Mouse (Mus musculus): ENCODE results near the gene Cul9. TPM values are rescaled to one million over a fixed set of nuclear protein-coding genes. Genes with fewer than 3 reads are reported as not detected.

Cul9 gene
- polyA plus RNA-seq, 1 experiment from 2014 or later: 1.3 TPM

DNA sequence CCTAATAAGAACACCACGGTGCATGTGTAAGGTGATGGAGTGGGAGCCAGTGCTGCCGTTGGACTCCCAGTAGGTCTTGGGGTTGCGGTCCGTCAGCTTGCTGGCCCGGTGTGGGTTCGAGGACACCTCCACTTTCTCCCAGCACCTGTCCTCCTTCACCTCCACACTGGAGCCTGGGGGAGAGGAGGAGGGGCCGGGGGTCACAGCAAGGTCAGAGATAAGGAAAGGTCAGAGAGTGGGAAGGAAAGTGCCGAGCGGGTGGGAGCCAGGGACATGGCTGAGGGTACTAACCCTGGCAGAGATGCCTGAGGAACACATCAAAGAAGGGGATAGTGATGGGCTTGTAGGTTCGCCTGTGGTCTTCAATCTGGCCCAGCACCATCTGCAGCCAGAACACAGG is 21.1 kb downstream of the Cul9 start:
- Histone ChIP-seq H3K4me2 (replicated peaks; ENCODE audit: low read depth) (no peak overlapping the region), H3K27me3 (replicated peaks; ENCODE audit: control insufficient read depth, insufficient read depth, low read length) (0 out of 2 replicates have a peak, but pooled peaks cover 6% of the 10 kb centered on the region), H3K9ac (ENCODE audit: low read depth, low read length) (no peak overlapping the region), H3K9me3 (ENCODE audit: control insufficient read depth) (no peaks in the 10 kb centered on the region), H3K36me3 (ENCODE audit: control insufficient read depth, insufficient read depth) (peaks cover 6% of the 10 kb centered on the region; the same call in 1 of the 2 replicates), H3K4me3 (ENCODE audit: low read depth, low read length) (no peak overlapping the region), H3K27ac (ENCODE audit: low read depth, low read length) (no peak overlapping the region), H3K4me1 (replicated peaks; ENCODE audit: control insufficient read depth, insufficient read depth, low read length) (no peaks in the 10 kb centered on the region)
- ATAC-seq: no peak
- WGBS: 71% methylated on average over 10 of the region's 10 CpGs
- no peak for TF ChIP-seq CTCF (IDR thresholded peaks at IDR 0.05; ENCODE audit: low read depth)

DNA sequence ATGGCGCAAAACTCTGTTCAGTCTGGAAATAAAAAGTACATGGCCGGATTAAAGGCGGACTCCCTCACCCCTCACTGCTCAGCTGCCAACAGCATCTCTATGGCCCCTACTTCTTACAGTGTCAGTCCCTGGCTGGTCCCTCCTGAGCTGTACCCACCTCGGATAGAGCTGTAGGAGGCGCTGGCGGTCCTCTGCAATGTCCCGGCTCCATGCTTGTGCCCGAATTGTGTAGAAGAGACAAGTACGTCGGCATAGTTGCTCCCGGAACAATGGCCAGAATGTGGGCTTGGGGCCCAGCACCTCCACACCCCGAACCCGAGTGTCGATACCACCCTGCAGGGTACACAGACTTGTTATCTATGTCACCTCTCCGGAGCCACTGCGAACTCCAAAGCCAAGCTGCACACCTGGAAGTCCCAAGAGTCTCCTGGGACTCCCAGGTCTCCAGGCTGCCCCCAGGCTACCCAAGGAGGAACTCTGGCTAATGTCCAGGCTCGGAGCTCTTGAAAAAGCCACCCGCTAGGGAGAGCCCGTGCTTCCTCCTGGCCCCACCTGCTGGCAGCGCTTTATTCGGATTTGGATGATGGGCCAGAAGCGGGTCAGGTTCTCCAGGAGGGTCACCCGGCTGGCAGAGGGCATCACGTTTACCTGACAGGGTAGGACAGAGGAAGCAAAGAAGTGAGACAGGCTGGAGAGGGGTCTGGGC is 24.1 kb downstream of the Cul9 start:
- no peaks in the 10 kb centered on the region for H3K4me1 ChIP-seq (replicated peaks; ENCODE audit: control insufficient read depth, insufficient read depth, low read length)
- H3K4me2 ChIP-seq (replicated peaks; ENCODE audit: low read depth): no peak overlapping the region
- H3K36me3 ChIP-seq (ENCODE audit: control insufficient read depth, insufficient read depth): peaks cover 6% of the 10 kb centered on the region; the same call in 1 of the 2 replicates
- no peaks in the 10 kb centered on the region for H3K9me3 ChIP-seq (ENCODE audit: control insufficient read depth)
- no peak overlapping the region for H3K4me3 ChIP-seq (ENCODE audit: low read depth, low read length)
- ATAC-seq: no peak
- H3K27ac ChIP-seq (ENCODE audit: low read depth, low read length): no peak overlapping the region
- H3K9ac ChIP-seq (ENCODE audit: low read depth, low read length): no peak overlapping the region
- WGBS: 42% methylated on average over 24 of the region's 24 CpGs
- TF ChIP-seq CTCF (IDR thresholded peaks at IDR 0.05; ENCODE audit: low read depth): peak; percentile 52
- 0 out of 2 replicates have a peak, but pooled peaks cover 6% of the 10 kb centered on the region for H3K27me3 ChIP-seq (replicated peaks; ENCODE audit: control insufficient read depth, insufficient read depth, low read length)

DNA sequence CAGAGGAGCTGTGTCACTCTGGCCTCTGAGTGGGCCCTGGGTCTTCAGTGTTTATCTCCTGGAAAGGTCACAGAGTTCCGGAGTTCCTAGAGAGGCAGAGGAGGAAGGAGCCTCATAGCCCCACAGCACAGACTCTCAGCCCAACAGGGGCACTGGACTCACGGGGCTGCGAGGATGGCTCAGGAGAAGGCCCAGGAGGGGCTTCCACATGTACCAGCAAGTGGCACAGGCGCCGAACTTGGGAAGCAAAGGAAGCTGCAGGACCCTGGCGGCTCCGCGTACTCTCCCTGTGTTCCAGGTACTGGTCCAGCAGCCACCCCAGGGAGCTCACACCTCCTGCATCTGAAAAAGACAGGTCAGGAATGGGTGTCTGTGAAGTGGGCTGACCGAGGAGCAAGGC is 25.0 kb downstream of the Cul9 start:
- no peak for ATAC-seq
- TF ChIP-seq CTCF (IDR thresholded peaks at IDR 0.05; ENCODE audit: low read depth): no peak
- Histone ChIP-seq H3K4me1 (replicated peaks; ENCODE audit: control insufficient read depth, insufficient read depth, low read length) (no peaks in the 10 kb centered on the region), H3K4me2 (replicated peaks; ENCODE audit: low read depth) (peak overlapping the region; percentile 40; the same call in 1 of the 2 replicates), H3K9me3 (ENCODE audit: control insufficient read depth) (no peaks in the 10 kb centered on the region), H3K4me3 (ENCODE audit: low read depth, low read length) (no peak overlapping the region), H3K9ac (ENCODE audit: low read depth, low read length) (0 out of 2 replicates have a peak overlapping the region, but pooled peaks have one; percentile 23), H3K36me3 (ENCODE audit: control insufficient read depth, insufficient read depth) (peaks cover 3% of the 10 kb centered on the region; the same call in 1 of the 2 replicates), H3K27me3 (replicated peaks; ENCODE audit: control insufficient read depth, insufficient read depth, low read length) (0 out of 2 replicates have a peak, but pooled peaks cover 6% of the 10 kb centered on the region), H3K27ac (ENCODE audit: low read depth, low read length) (no peak overlapping the region)
- 80% methylated on average over 9 of the region's 9 CpGs for WGBS

DNA sequence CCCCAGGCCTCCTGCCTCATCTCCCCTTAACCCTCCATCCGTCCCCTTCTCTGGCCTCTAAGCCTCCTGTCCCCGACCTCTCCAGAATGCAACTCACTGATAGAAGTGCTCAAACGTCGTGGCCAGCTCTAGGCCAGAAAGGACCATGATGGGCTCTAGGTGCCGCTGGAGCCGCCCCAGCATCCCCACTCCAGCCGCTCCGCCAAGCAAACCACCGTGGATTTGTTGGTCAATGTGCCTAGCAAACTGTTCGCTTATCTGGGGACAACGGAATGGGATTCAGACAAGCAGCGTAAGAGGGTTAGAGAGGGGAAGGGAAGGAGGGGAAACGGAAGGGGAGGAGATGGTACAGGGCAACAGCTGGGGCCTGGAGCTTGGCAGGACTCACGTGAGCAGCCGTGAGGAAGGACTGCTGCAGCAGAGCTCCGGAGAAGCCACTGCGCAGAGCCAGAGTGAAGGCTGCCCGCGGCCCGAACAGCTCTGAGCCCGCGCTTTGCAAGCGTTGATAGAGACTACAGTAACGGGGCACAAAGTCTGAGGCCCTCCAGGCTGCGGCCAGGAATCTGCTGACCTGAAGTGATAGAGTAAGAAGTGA is 25.7 kb downstream of the Cul9 start:
- 39% methylated on average over 25 of the region's 25 CpGs for WGBS
- Histone ChIP-seq H3K36me3 (ENCODE audit: control insufficient read depth, insufficient read depth) (no peaks in the 10 kb centered on the region), H3K27me3 (replicated peaks; ENCODE audit: control insufficient read depth, insufficient read depth, low read length) (0 out of 2 replicates have a peak, but pooled peaks cover 6% of the 10 kb centered on the region), H3K9me3 (ENCODE audit: control insufficient read depth) (no peaks in the 10 kb centered on the region), H3K9ac (ENCODE audit: low read depth, low read length) (0 out of 2 replicates have a peak overlapping the region, but pooled peaks have one; percentile 23), H3K4me2 (replicated peaks; ENCODE audit: low read depth) (peak overlapping the region; percentile 40), H3K4me1 (replicated peaks; ENCODE audit: control insufficient read depth, insufficient read depth, low read length) (no peaks in the 10 kb centered on the region), H3K27ac (ENCODE audit: low read depth, low read length) (no peak overlapping the region), H3K4me3 (ENCODE audit: low read depth, low read length) (no peak overlapping the region)
- no peak for TF ChIP-seq CTCF (IDR thresholded peaks at IDR 0.05; ENCODE audit: low read depth)
- no peak for ATAC-seq

DNA sequence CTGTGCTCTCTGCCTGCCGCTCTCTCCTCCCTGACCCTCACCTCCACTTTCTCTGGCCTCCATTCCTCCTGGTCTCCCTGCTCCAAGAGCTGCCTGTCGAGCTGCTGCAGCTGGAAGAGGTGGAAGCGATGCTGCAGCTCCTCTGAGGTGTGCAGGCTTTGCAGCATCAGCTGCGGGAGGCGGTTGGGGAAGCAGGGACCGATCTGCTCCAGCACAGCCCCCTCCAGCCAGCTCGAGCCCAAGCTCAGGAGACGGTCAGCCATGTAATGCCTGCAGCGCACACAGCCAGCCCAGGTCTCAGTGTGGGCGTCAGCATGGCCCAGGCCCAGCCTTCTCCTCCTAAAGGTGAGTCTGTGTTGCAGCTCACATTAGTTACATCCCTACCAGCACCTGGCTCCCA is 26.2 kb downstream of the Cul9 start:
- Histone ChIP-seq H3K9me3 (ENCODE audit: control insufficient read depth) (no peaks in the 10 kb centered on the region), H3K4me2 (replicated peaks; ENCODE audit: low read depth) (no peak overlapping the region; the same call in 1 of the 2 replicates), H3K4me1 (replicated peaks; ENCODE audit: control insufficient read depth, insufficient read depth, low read length) (no peaks in the 10 kb centered on the region), H3K27ac (ENCODE audit: low read depth, low read length) (no peak overlapping the region), H3K27me3 (replicated peaks; ENCODE audit: control insufficient read depth, insufficient read depth, low read length) (0 out of 2 replicates have a peak, but pooled peaks cover 6% of the 10 kb centered on the region), H3K9ac (ENCODE audit: low read depth, low read length) (no peak overlapping the region), H3K36me3 (ENCODE audit: control insufficient read depth, insufficient read depth) (no peaks in the 10 kb centered on the region), H3K4me3 (ENCODE audit: low read depth, low read length) (no peak overlapping the region)
- TF ChIP-seq CTCF (IDR thresholded peaks at IDR 0.05; ENCODE audit: low read depth): no peak
- no peak for ATAC-seq
- WGBS: 55% methylated on average over 10 of the region's 10 CpGs

DNA sequence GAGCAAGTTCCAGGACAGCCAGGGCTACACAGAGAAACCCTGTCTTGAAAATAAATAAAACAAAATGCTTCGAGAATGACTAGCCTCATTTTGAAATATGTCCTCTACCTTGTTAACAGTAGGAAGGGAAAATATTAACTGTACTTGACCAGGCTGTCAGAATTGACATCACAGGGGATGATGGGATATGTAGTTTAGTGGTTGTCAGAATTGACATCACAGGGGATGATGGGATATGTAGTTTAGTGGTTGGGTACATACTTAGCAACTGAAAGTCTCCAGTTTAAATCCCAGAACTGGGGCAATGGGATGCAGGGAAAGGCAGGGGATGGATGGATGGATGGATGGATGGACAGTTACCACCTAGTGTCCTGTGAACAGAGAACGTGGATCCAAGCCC is 32.9 kb downstream of the Cul9 start:
- Histone ChIP-seq H3K4me3 (ENCODE audit: low read depth, low read length) (no peak overlapping the region), H3K4me2 (replicated peaks; ENCODE audit: low read depth) (no peak overlapping the region), H3K9ac (ENCODE audit: low read depth, low read length) (no peak overlapping the region), H3K9me3 (ENCODE audit: control insufficient read depth) (no peaks in the 10 kb centered on the region), H3K4me1 (replicated peaks; ENCODE audit: control insufficient read depth, insufficient read depth, low read length) (no peaks in the 10 kb centered on the region), H3K27me3 (replicated peaks; ENCODE audit: control insufficient read depth, insufficient read depth, low read length) (no peaks in the 10 kb centered on the region), H3K36me3 (ENCODE audit: control insufficient read depth, insufficient read depth) (no peaks in the 10 kb centered on the region), H3K27ac (ENCODE audit: low read depth, low read length) (no peak overlapping the region)
- no peak; the same call in 1 of the 2 replicates for ATAC-seq
- WGBS: 61% methylated on average over 2 of the region's 2 CpGs
- TF ChIP-seq CTCF (IDR thresholded peaks at IDR 0.05; ENCODE audit: low read depth): no peak
